Mouse (Mus musculus) neutrophil, adult 5-6 weeks (primary cell): ENCODE data around the gene Ggps1. TPM values are rescaled to one million over a fixed set of nuclear protein-coding genes. Genes with fewer than 3 reads are reported as not detected.

Experiments used
- ATAC-seq: fragments of 151-379, 151-347 bp; 2 replicates; pipeline ENCODE4 v1.8.0; 2017; ENCODE audit warnings: mild to moderate bottlenecking, moderate TSS enrichment; ENCODE audit not compliant: insufficient number of reproducible peaks, poor library complexity, low FRiP score, severe bottlenecking; ENCODE audit errors: extremely low read depth
- total RNA-seq: library from RNA; stranded (forward); fragments of 200-1000 nt; gene quantifications from 2 replicates; pipeline ENCODE4 v1.2.3, GENCODE M21; 2017

Ggps1 gene
- 52.8 and 55.5 TPM in 2 replicates for total RNA-seq

DNA sequence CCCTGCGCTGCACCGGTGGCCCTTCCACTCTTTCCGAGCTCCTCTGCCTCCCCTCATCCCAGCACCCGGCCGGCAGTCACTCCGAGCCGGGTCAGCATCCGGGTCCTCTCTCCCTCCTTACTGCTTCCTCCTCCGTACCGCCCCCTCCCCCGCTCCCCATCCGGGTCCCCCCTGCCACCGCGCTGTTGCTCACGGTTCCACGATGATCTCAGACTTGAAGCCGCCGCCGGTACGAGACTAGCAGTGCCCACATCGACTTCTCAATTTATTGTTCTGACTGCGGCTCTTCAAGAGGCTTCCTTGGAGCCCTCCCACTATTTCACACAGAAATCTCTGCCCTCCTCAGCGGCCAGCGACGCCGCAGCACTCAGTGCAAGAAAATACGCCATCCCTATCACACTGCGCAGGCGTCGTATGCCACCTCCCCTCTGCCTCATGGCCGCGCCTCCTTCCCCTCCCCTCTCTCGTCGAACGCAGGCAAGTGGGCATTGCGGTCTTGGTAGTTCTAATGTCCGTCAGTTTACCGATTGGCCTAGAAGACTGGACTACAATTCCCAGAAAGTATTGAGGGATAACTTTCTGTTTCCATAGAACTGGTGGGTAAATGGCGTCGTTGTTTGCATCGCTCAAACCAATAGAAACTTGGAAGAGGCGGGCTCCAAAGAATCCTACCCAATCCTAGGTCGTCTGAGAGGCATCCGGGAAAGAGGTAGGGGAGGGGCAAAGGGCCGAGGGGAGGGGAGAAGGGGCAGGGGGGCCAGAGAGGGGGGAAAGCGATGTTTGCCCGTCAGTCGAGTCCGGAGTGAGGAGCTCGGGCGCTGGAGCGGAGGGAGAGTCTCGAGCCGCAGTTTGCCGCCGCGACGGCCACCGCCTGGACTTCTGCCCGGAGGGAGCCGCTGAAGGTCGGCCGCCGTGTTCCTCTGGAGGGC, at the start of gene Ggps1, which contains the start of gene Arid4b:
TSS of gene Ggps1 (minus strand) at position 476 of the 929 bp plus-strand sequence.
TSS of gene Arid4b (plus strand) at position 220 of the 929 bp plus-strand sequence.
- ATAC-seq: peak; percentile 93

- no peak for ATAC-seq
Measured at GRCm38 (mm10) chr13:14111146-14111545, 47.9 kb upstream of the Ggps1 start.

DNA sequence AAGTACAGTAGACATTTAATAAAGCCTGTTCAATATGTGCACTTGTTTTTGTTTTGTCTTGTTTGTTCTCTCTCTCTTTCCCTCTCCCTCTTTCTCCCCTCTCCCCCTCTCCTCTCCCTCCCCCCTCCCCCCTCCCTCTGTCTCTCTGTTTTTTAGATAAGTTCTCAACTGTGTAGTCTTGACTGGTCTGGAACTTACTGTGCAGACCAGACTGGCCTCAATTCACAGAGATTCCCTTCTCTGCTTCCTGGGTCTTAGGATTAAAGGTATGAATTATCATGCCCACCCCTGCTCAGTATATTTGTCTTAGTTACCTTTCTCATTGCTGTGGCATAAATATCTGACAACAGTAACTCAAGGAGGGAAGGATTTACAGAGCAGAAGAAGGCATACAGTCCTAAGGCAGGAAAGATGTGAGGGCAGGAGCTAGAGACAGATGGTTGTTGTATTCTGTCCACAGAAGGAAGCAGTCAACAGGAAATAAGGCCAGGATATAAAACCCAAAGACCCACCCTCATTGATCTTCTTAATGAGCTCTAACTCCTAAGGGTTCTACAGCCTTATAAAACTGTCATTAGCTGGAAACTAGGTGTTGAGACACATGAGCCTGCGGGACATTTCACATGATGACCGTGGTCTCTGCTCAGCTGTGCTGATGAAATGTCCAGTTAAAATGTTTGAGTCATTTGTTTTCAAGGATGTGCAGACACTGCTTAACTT, 47.0 kb upstream of the Ggps1 start:
- ATAC-seq: no peak

- no peak for ATAC-seq
Measured at GRCm38 (mm10) chr13:14103026-14103425, 39.7 kb upstream of the Ggps1 start.

GRCm38 (mm10) chr13:14088669-14089068, 25.4 kb upstream of the Ggps1 start:
- no peak for ATAC-seq

DNA sequence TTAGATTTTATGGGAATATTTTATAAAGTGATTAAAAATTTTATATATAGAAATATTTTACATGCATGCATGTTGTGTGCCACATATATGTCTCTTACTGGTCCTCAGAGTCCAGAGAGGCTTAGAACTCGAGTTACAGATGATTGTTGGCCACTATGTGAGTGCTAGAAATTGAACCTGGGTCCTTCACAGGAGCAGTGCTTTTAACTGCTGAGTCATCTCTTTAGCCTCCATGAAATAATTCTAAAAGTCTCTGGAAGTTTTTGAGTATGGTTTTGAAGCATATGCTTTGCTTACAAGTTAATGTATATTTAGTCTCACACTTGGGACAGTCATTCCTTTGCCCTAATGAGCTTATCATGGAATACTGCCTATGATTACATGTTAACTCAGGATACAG, 12.0 kb upstream of the Ggps1 start:
- no peak for ATAC-seq

- ATAC-seq: no peak
Measured at GRCm38 (mm10) chr13:14074371-14074770, 11.1 kb upstream of the Ggps1 start.

GRCm38 (mm10) chr13:14069291-14069690, 6.0 kb upstream of the Ggps1 start:
- no peak for ATAC-seq

DNA sequence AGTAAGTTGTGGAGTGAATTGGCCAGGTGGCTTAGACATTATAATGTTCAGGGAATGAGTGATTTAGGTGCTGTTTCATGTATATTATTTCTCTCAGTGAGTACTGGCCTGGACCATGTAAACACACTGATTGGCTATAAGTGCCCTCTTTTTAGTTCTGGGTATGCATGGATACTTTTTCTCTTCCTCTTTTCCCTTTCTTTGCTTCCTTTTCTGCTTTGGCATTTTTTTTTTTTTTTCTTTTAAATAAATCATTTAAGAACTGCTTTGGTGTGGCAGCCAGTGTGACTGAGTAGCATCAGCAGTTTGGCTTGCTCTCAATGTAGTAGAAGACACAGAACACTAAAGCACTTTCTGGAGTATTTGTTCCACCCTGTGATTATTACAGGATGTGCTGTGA, 4.7 kb upstream of the Ggps1 start:
- no peak for ATAC-seq

DNA sequence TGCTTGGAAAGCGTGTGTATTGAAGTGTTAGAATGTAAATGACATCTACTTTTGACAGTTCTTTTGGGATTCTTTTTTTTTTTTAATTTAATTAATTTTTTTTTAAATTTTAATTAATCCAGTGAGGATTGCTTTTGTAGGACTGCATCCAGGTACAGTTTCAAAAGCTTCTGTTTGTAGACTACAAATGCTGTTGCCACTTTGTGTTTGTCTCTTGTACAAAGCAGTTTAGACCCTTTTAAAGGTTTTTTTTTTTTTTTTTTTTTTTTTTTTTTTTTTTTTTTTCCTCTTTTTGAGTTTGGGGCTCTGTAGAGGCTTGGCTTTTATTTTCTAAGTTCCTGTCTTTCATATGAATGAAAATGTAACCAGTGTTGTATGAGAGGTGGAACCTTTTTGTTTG, 2.4 kb upstream of the Ggps1 start:
- no peak for ATAC-seq

GRCm38 (mm10) chr13:14065028-14065380, 1.7 kb upstream of the Ggps1 start:
- ATAC-seq: no peak

- peak; percentile 14; the same call in 1 of the 2 replicates for ATAC-seq
Measured at GRCm38 (mm10) chr13:14064341-14065027, 1.2 kb upstream of the Ggps1 start.

- ATAC-seq: no peak
Measured at GRCm38 (mm10) chr13:14063942-14064271, 619 bp upstream of the Ggps1 start.

- no peak for ATAC-seq
Measured at GRCm38 (mm10) chr13:14062209-14063012, 877 bp downstream of the Ggps1 start.

- ATAC-seq: no peak
Measured at GRCm38 (mm10) chr13:14059582-14059981, 3.7 kb downstream of the Ggps1 start.

- no peak for ATAC-seq
Measured at GRCm38 (mm10) chr13:14056801-14057200, 6.5 kb downstream of the Ggps1 start.

DNA sequence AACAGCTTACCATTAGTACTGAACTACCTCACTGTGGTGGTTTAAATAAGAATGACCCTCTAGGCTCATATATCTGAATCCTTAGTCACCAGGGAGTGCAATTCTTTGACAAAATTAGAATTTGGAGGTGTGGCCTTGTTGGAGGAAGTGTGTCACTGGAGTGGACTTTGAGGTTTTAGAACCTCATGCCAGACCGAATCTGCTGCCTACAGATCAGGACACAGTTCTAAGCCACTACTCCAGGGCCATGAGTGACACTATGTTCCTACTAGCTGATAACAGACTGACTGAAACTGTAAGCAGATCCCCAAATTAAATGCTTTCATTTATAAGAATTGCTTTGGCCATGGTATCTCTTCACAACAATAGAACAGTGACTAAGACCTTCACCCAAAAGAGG, 13.4 kb downstream of the Ggps1 start:
- ATAC-seq: no peak

- ATAC-seq: no peak
Measured at GRCm38 (mm10) chr13:14044521-14044920, 18.8 kb downstream of the Ggps1 start.

DNA sequence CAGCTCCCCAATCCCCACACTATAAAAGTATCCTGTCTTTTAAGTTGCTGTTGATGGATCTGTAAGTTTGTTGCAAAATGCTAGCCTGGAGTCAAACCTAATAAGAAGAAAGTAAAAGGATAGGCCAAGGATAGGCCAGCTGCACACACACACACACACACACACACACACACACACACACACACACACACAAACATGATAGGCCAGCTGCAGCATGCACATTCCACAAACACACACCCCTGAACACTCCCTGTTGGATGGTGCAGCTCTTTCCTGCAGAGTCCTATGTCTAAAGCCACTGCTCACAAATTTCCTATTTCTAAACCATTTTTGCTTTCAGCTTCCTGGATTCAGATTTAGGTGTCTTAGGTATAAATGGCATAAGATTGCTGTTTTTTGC, 19.4 kb downstream of the Ggps1 start:
- ATAC-seq: no peak
